Mouse (Mus musculus) CH12.LX (cell line): ENCODE data around the gene Fez2. TPM values are rescaled to one million over a fixed set of nuclear protein-coding genes. Genes with fewer than 3 reads are reported as not detected.

Experiments used
- DNase-seq: peaks from one replicate; pipeline ENCODE4 v3.0.0-alpha.2; 2013; ENCODE audit errors: extremely low read depth
- H3K27ac ChIP-seq: 2 replicates; pipeline ENCODE4 v1.5.1; 2012; ENCODE audit warnings: low read depth, mild to moderate bottlenecking, control low read depth, moderate library complexity; ENCODE audit not compliant: insufficient read depth
- H3K27me3 ChIP-seq: replicated peaks from 2 replicates; pipeline ENCODE3; 2012; ENCODE audit warnings: inconsistent platforms
- H3K36me3 ChIP-seq, 2 experiments: replicated peaks in 1 of 2; 2 replicates each; pipeline versions ENCODE3 to v1.6.1; 2012; ENCODE audit warnings: inconsistent platforms in 1 of 2, low read length in 1 of 2, mild to moderate bottlenecking in 1 of 2, mixed read lengths in 1 of 2, moderate library complexity in 1 of 2; ENCODE audit not compliant: control insufficient read depth in 1 of 2, insufficient read depth in 1 of 2
- H3K4me1 ChIP-seq, 2 experiments: 2 replicates each; pipeline ENCODE4 v1.6.1; 2012; ENCODE audit warnings: inconsistent platforms in 1 of 2, moderate library complexity in 1 of 2; ENCODE audit not compliant: insufficient read depth in 2 of 2, control insufficient read depth in 1 of 2
- H3K4me2 ChIP-seq: 2 replicates; pipeline ENCODE4 v1.6.1; 2012; ENCODE audit warnings: low read depth, mild to moderate bottlenecking, control low read depth; ENCODE audit not compliant: poor library complexity, insufficient read depth, severe bottlenecking
- H3K4me3 ChIP-seq, 3 experiments: fragments of 150-350 bp in 1 of 3; sonication (generic) in 1 of 3; replicated peaks in 1 of 3; 2 replicates each; pipeline versions ENCODE3 to v1.5.1; 2011 to 2012; ENCODE audit warnings: low read depth in 2 of 3, low read length in 2 of 3, mild to moderate bottlenecking in 2 of 3, moderate library complexity in 2 of 3, control low read depth in 1 of 3, improper control_type of control experiment in 1 of 3, inconsistent platforms in 1 of 3, mixed read lengths in 1 of 3; ENCODE audit not compliant: poor library complexity in 1 of 3
- H3K79me2 ChIP-seq: replicated peaks from 2 replicates; pipeline ENCODE4 v1.6.1; 2012; ENCODE audit warnings: mild to moderate bottlenecking, moderate library complexity; ENCODE audit not compliant: control insufficient read depth, poor library complexity, insufficient read depth, severe bottlenecking; ENCODE audit errors: extremely low read depth
- H3K9ac ChIP-seq: 2 replicates; pipeline ENCODE4 v1.6.1; 2012; ENCODE audit warnings: low read depth, mild to moderate bottlenecking, control low read depth, moderate library complexity; ENCODE audit not compliant: insufficient read depth
- H3K9me3 ChIP-seq: replicated peaks from 2 replicates; pipeline ENCODE3; 2012; ENCODE audit warnings: low read length, inconsistent platforms, mixed read lengths
- BHLHE40 ChIP-seq: IDR thresholded peaks from 2 replicates; pipeline ENCODE4 v1.6.1; 2011; ENCODE audit warnings: mild to moderate bottlenecking, low read depth, low read length, improper control_type of control experiment
- CHD2 ChIP-seq: IDR thresholded peaks from 2 replicates; pipeline ENCODE4 v1.6.1; 2011; ENCODE audit warnings: low read length, improper control_type of control experiment
- CTCF ChIP-seq, 2 experiments: IDR thresholded peaks in 1 of 2; conservative IDR thresholded peaks in 1 of 2; 2 replicates each; pipeline ENCODE4 v1.5.1; 2011 to 2012; ENCODE audit warnings: low read depth in 2 of 2, low read length in 2 of 2, improper control_type of control experiment in 1 of 2, inconsistent platforms in 1 of 2, mild to moderate bottlenecking in 1 of 2, moderate library complexity in 1 of 2
- ETS1 ChIP-seq: conservative IDR thresholded peaks from 2 replicates; pipeline ENCODE4 v1.6.1; 2012; ENCODE audit warnings: low read depth, mild to moderate bottlenecking, inconsistent platforms, low read length, improper control_type of control experiment, moderate library complexity
- GABPA ChIP-seq: IDR thresholded peaks from 2 replicates; pipeline ENCODE4 v1.6.1; 2012; ENCODE audit warnings: low read depth, low read length, improper control_type of control experiment, inconsistent platforms; ENCODE audit not compliant: insufficient replicate concordance
- JUND ChIP-seq: conservative IDR thresholded peaks from 2 replicates; pipeline ENCODE4 v1.6.1; 2011; ENCODE audit warnings: low read depth, low read length, improper control_type of control experiment
- KAT2A ChIP-seq: IDR thresholded peaks from 2 replicates; pipeline ENCODE4 v1.6.1; 2012; ENCODE audit warnings: low read length, improper control_type of control experiment, inconsistent platforms; ENCODE audit not compliant: insufficient replicate concordance
- MAZ ChIP-seq: IDR thresholded peaks from 2 replicates; pipeline ENCODE4 v1.6.1; 2012; ENCODE audit warnings: low read depth, mild to moderate bottlenecking, inconsistent platforms, low read length, improper control_type of control experiment, moderate library complexity
- MXI1 ChIP-seq: IDR thresholded peaks from 2 replicates; pipeline ENCODE4 v1.6.1; 2011; ENCODE audit warnings: mild to moderate bottlenecking, low read depth, low read length, improper control_type of control experiment
- MYC ChIP-seq: IDR thresholded peaks from 2 replicates; pipeline ENCODE4 v1.6.1; 2011; ENCODE audit warnings: low read depth, mild to moderate bottlenecking, improper control_type of control experiment, low read length
- NELFE ChIP-seq: IDR thresholded peaks from 2 replicates; pipeline ENCODE4 v1.6.1; 2011; ENCODE audit warnings: low read depth, low read length, improper control_type of control experiment
- NRF1 ChIP-seq: IDR thresholded peaks from 2 replicates; pipeline ENCODE4 v1.6.1; 2014; ENCODE audit warnings: low read depth, mild to moderate bottlenecking, inconsistent platforms, low read length, improper control_type of control experiment, moderate library complexity
- PAX5 ChIP-seq: IDR thresholded peaks from 2 replicates; pipeline ENCODE4 v1.6.1; 2012; ENCODE audit warnings: low read length, inconsistent platforms, mixed read lengths
- POLR2A ChIP-seq: IDR thresholded peaks from 2 replicates; pipeline ENCODE4 v1.6.1; 2011; ENCODE audit warnings: low read depth, mild to moderate bottlenecking, improper control_type of control experiment, low read length
- POLR2AphosphoS2 ChIP-seq: IDR thresholded peaks from 2 replicates; pipeline ENCODE4 v1.6.1; 2011; ENCODE audit warnings: low read depth, low read length, improper control_type of control experiment
- SMC3 ChIP-seq: IDR thresholded peaks from 2 replicates; pipeline ENCODE4 v1.6.1; 2011; ENCODE audit warnings: low read depth, low read length, improper control_type of control experiment
- TCF12 ChIP-seq: IDR thresholded peaks from 2 replicates; pipeline ENCODE4 v1.6.1; 2014; ENCODE audit warnings: low read depth, mild to moderate bottlenecking, inconsistent platforms, low read length, improper control_type of control experiment
- UBTF ChIP-seq: IDR thresholded peaks from 2 replicates; pipeline ENCODE4 v1.6.1; 2012; ENCODE audit warnings: low read depth, mild to moderate bottlenecking, inconsistent platforms, low read length, improper control_type of control experiment, moderate library complexity
- ZC3H11A ChIP-seq: IDR thresholded peaks from 2 replicates; pipeline ENCODE4 v1.6.1; 2012; ENCODE audit warnings: low read depth, mild to moderate bottlenecking, inconsistent platforms, low read length, improper control_type of control experiment
- ZMIZ1 ChIP-seq: IDR thresholded peaks from 2 replicates; pipeline ENCODE4 v1.6.1; 2012; ENCODE audit warnings: low read depth, mild to moderate bottlenecking, inconsistent platforms, low read length, improper control_type of control experiment
- ZNF384 ChIP-seq: IDR thresholded peaks from 2 replicates; pipeline ENCODE4 v1.6.1; 2012; ENCODE audit warnings: low read depth, low read length, improper control_type of control experiment, inconsistent platforms
- dilution Hi-C: fragments of 300-500 bp; cut with MboI; formaldehyde crosslinking; loops from 2 replicates; pipeline ENCODE4 v1.14.3; 2020; ENCODE audit warnings: low sequenced_read_pairs; ENCODE audit not compliant: extremely low pct_unique_long_range_greater_than_20kb, extremely low pct_ligation_motif_present
- in situ Hi-C: fragments of 300-500 bp; cut with MboI; formaldehyde crosslinking; loops from 3 replicates; pipeline ENCODE4 v1.14.3; 2019; ENCODE audit warnings: low sequenced_read_pairs, low pct_ligation_motif_present, low pct_unique_long_range_greater_than_20kb, mixed read lengths
- polyA plus RNA-seq: library from polyadenylated mRNA; unstranded; fragments of >175 nt; gene quantifications from 2 replicates; pipeline ENCODE4 v1.2.1, GENCODE M21; 2012; ENCODE audit warnings: low read depth; ENCODE audit not compliant: insufficient read length
- total RNA-seq, 2 experiments: library from RNA; depleted of rRNA; stranded (reverse); fragments of 300-350 nt in 1 of 2; fragments of >200 nt in 1 of 2; gene quantifications; 2 replicates each; pipeline ENCODE4 v1.2.3; 2012 to 2014

Fez2 gene
- total and polyA plus RNA-seq, 3 experiments = 13.5 to 18.7 (median 14.2) TPM

- Histone ChIP-seq H3K27me3 (no peaks in the 10 kb centered on the region), H3K36me3 (no peaks in the 10 kb centered on the region), H3K4me2 (no peak overlapping the region), H3K4me1 (peaks cover 4 to 14% of the 10 kb centered on the region in 2 experiments; a peak in 3 of 4 replicates), H3K9ac (no peak overlapping the region), H3K9me3 (no peaks in the 10 kb centered on the region), H3K79me2 (no peaks in the 10 kb centered on the region), H3K27ac (no peak overlapping the region), H3K4me3 (no peak overlapping the region)
- no peak for DNase-seq
- no peak for TF ChIP-seq ZC3H11A
- TF ChIP-seq GABPA = no peak
- no peak for TF ChIP-seq CTCF (conservative IDR thresholded peaks at IDR 0.05 in 1 of 2, IDR thresholded peaks at IDR 0.05 in 1 of 2; ENCODE audit: low read depth in 2 of 2, low read length in 2 of 2)
- no peak for TF ChIP-seq ETS1
- no peak for TF ChIP-seq SMC3
- no peak for TF ChIP-seq CHD2
- TF ChIP-seq ZMIZ1 = no peak
- in situ Hi-C loops (loop anchor here (25.0 kb wide), 1 partner anchor 415 kb away; no protein-coding TSS in a partner anchor), dilution Hi-C loops (no loop called here)
Measured at GRCm38 (mm10) chr17:78451886-78452285, 33.9 kb upstream of the Fez2 start.

GRCm38 (mm10) chr17:78451332-78451793 is 33.4 kb upstream of the Fez2 start:
- no peak overlapping the region for H3K9ac ChIP-seq
- no peak overlapping the region for H3K27ac ChIP-seq
- TF ChIP-seq MAZ = no peak
- TF ChIP-seq TCF12 = no peak
- no peak for TF ChIP-seq KAT2A
- TF ChIP-seq MYC = no peak
- TF ChIP-seq ZMIZ1 = no peak
- TF ChIP-seq POLR2A = no peak
- no peak for TF ChIP-seq CTCF (conservative IDR thresholded peaks at IDR 0.05 in 1 of 2, IDR thresholded peaks at IDR 0.05 in 1 of 2; ENCODE audit: low read depth in 2 of 2, low read length in 2 of 2)
- TF ChIP-seq BHLHE40 = no peak
- no peak for TF ChIP-seq NRF1
- no peak for TF ChIP-seq UBTF
- no peak for TF ChIP-seq MXI1
- TF ChIP-seq SMC3 = no peak
- TF ChIP-seq GABPA = no peak
- TF ChIP-seq ZNF384 = no peak
- no peak for TF ChIP-seq CHD2
- no peak for TF ChIP-seq JUND
- no peak for TF ChIP-seq NELFE
- TF ChIP-seq POLR2AphosphoS2 = no peak
- TF ChIP-seq PAX5 = no peak
- dilution Hi-C loops = no loop called here
- no peaks in the 10 kb centered on the region for H3K79me2 ChIP-seq
- H3K36me3 ChIP-seq = no peaks in the 10 kb centered on the region
- H3K4me1 ChIP-seq = peaks cover 4 to 14% of the 10 kb centered on the region in 2 experiments; a peak in 3 of 4 replicates
- no peaks in the 10 kb centered on the region for H3K9me3 ChIP-seq
- in situ Hi-C loops = loop anchor here (25.0 kb wide), 1 partner anchor 414 kb away; no protein-coding TSS in a partner anchor
- H3K4me3 ChIP-seq = no peak overlapping the region
- no peaks in the 10 kb centered on the region for H3K27me3 ChIP-seq
- DNase-seq = no peak
- H3K4me2 ChIP-seq = no peak overlapping the region
